Mouse (Mus musculus) activated CD4-positive, CD25-positive, alpha-beta regulatory T cell, adult 4 months (primary cell): ENCODE data around the gene Cep57. TPM values are rescaled to one million over a fixed set of nuclear protein-coding genes. Genes with fewer than 3 reads are reported as not detected.
"Not testable (repeated sequence)": the region's sequence is repeated elsewhere in the genome, so short reads cannot be mapped to it uniquely, and the experiment has no call there.

ENCODE experiments used
- ATAC-seq: one replicate; pipeline ENCODE4 v1.8.0; 2017
- polyA plus RNA-seq, 2 experiments: library from polyadenylated mRNA; unstranded; fragments of 100-300 nt; shearing (Covaris generic); gene quantifications; one replicate each; pipeline ENCODE4 v1.2.1; 2017

The Cep57 gene
- polyA plus RNA-seq, 2 experiments from 2014 or later, result 46.8 to 49.3 TPM

GRCm38 (mm10) chr9:13794302-13794701 lies 32.6 kb downstream of the Cep57 start:
- no peak for ATAC-seq

- ATAC-seq, result not testable (repeated sequence)
These were observed 36.0 kb downstream of the Cep57 start for GRCm38 (mm10) chr9:13790864-13791263.

GRCm38 (mm10) chr9:13781985-13782384 lies 44.9 kb downstream of the Cep57 start:
- ATAC-seq, result no peak

GRCm38 (mm10) chr9:13774732-13775131 lies 52.2 kb downstream of the Cep57 start:
- ATAC-seq, result no peak

GRCm38 (mm10) chr9:13766570-13766969 lies 60.3 kb downstream of the Cep57 start:
- no peak for ATAC-seq

- no peak for ATAC-seq
These were observed 61.3 kb downstream of the Cep57 start for GRCm38 (mm10) chr9:13765624-13766023.

- ATAC-seq, result no peak
These were observed 66.5 kb downstream of the Cep57 start for GRCm38 (mm10) chr9:13760430-13760829.

Other genes with a start within 250 kb of the Cep57 start
- gene Mtmr2, start 78.7 kb downstream of the Cep57 start, polyA plus RNA-seq, result 10 to 100 TPM; 27.8 to 31.5 TPM
- gene Fam76b, start 609 bp upstream of the Cep57 start, polyA plus RNA-seq, result 10 to 100 TPM; 13.8 to 17.3 TPM